Mouse (Mus musculus): ENCODE data around the gene Prkar2a.

GRCm38 (mm10) chr9:108761561-108761960, 72.4 kb downstream of the Prkar2a start:
- no peak for TF ChIP-seq CTCF (conservative IDR thresholded peaks at IDR 0.05; ENCODE audit: low read length)
- TF ChIP-seq NANOG (IDR thresholded peaks at IDR 0.05; ENCODE audit: borderline replicate concordance, low read length): no peak

Measured in E14TG2a.4 (cell line).